Mouse (Mus musculus): ENCODE data around the gene Mfsd2b. TPM values are rescaled to one million over a fixed set of nuclear protein-coding genes. Genes with fewer than 3 reads are reported as not detected.
"Not testable (repeated sequence)": the region's sequence is repeated elsewhere in the genome, so short reads cannot be mapped to it uniquely, and the experiment has no call there.

Gene Mfsd2b
- polyA plus RNA-seq, 1 experiment from 2014 or later = 0.55 TPM

DNA sequence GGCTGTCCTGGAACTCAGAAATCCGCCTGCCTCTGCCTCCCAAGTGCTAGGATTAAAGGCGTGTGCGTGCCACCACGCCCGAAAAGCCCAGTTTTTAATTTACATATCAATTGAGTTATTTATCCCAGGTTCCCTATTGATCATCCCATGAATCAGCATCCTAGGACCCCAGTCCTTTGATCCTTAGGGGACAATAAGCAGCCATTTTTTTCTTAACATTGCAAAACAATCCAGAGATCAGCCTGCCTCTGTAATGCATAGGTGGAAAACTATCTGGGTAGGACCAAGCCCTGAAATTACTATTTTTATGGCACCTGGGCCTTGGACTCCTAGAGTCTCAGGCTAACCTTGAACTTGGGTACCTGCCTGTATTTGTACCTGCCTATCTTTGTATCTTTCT is 23.9 kb upstream of the Mfsd2b start:
- WGBS = 97% methylated on average over 5 of the region's 5 CpGs
- ATAC-seq = no peak

GRCm38 (mm10) chr12:4889891-4890290 is 15.7 kb upstream of the Mfsd2b start:
- peaks cover 19% of the 10 kb centered on the region for H3K36me3 ChIP-seq (ENCODE audit: control insufficient read depth, insufficient read depth)
- no peaks in the 10 kb centered on the region for H3K9me3 ChIP-seq (ENCODE audit: control insufficient read depth)
- H3K4me2 ChIP-seq (replicated peaks; ENCODE audit: low read depth) = no peak overlapping the region
- H3K27ac ChIP-seq (ENCODE audit: low read depth, low read length) = no peak overlapping the region
- no peaks in the 10 kb centered on the region for H3K27me3 ChIP-seq (replicated peaks; ENCODE audit: control insufficient read depth, insufficient read depth, low read length)
- TF ChIP-seq CTCF (IDR thresholded peaks at IDR 0.05; ENCODE audit: low read depth) = no peak
- no peak overlapping the region for H3K9ac ChIP-seq (ENCODE audit: low read depth, low read length)
- 89% methylated on average over 1 of the region's 1 CpGs for WGBS
- no peaks in the 10 kb centered on the region for H3K4me1 ChIP-seq (replicated peaks; ENCODE audit: control insufficient read depth, insufficient read depth, low read length)
- ATAC-seq = no peak
- H3K4me3 ChIP-seq (ENCODE audit: low read depth, low read length) = no peak overlapping the region

More for the DNA sequence above, 23.9 kb upstream of the Mfsd2b start:
- Histone ChIP-seq H3K4me1 (replicated peaks; ENCODE audit: control insufficient read depth, insufficient read depth, low read length) (no peaks in the 10 kb centered on the region), H3K36me3 (ENCODE audit: control insufficient read depth, insufficient read depth) (peaks cover 4% of the 10 kb centered on the region), H3K4me2 (replicated peaks; ENCODE audit: low read depth) (no peak overlapping the region), H3K27ac (ENCODE audit: low read depth, low read length) (no peak overlapping the region), H3K4me3 (ENCODE audit: low read depth, low read length) (no peak overlapping the region), H3K27me3 (replicated peaks; ENCODE audit: control insufficient read depth, insufficient read depth, low read length) (no peaks in the 10 kb centered on the region), H3K9me3 (ENCODE audit: control insufficient read depth) (no peaks in the 10 kb centered on the region), H3K9ac (ENCODE audit: low read depth, low read length) (no peak overlapping the region)
- TF ChIP-seq CTCF (IDR thresholded peaks at IDR 0.05; ENCODE audit: low read depth) = no peak

DNA sequence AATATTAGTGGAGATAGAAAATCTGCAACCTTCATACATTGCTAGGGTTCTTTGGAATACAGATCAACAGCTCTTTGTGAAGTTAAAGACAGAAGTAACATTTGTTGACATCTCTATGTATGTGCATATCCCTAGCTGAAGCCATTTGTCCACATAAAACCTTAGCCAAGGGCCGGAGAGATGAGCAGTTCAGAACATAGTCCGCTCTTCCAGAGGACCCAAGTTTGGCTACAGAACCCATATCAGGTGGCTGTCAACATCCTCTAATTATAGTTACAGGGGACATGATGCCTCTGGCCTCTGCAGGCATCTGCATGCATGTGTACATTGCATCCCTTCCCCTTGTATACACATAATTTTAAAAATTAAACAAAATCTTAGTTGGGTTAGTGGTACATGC is 15.1 kb upstream of the Mfsd2b start:
- H3K9me3 ChIP-seq (ENCODE audit: control insufficient read depth) = no peaks in the 10 kb centered on the region
- no peaks in the 10 kb centered on the region for H3K4me1 ChIP-seq (replicated peaks; ENCODE audit: control insufficient read depth, insufficient read depth, low read length)
- no peak overlapping the region for H3K4me3 ChIP-seq (ENCODE audit: low read depth, low read length)
- H3K36me3 ChIP-seq (ENCODE audit: control insufficient read depth, insufficient read depth) = peaks cover 19% of the 10 kb centered on the region
- H3K27me3 ChIP-seq (replicated peaks; ENCODE audit: control insufficient read depth, insufficient read depth, low read length) = no peaks in the 10 kb centered on the region
- WGBS = 95% methylated on average over 2 of the region's 2 CpGs
- H3K9ac ChIP-seq (ENCODE audit: low read depth, low read length) = no peak overlapping the region
- TF ChIP-seq CTCF (IDR thresholded peaks at IDR 0.05; ENCODE audit: low read depth) = no peak
- no peak overlapping the region for H3K4me2 ChIP-seq (replicated peaks; ENCODE audit: low read depth)
- no peak for ATAC-seq
- no peak overlapping the region for H3K27ac ChIP-seq (ENCODE audit: low read depth, low read length)

- H3K9ac ChIP-seq (ENCODE audit: low read depth, low read length) = no peak overlapping the region
- H3K36me3 ChIP-seq (ENCODE audit: control insufficient read depth, insufficient read depth) = peaks cover 19% of the 10 kb centered on the region
- no peak overlapping the region for H3K27ac ChIP-seq (ENCODE audit: low read depth, low read length)
- H3K4me2 ChIP-seq (replicated peaks; ENCODE audit: low read depth) = no peak overlapping the region
- no peak for ATAC-seq
- H3K27me3 ChIP-seq (replicated peaks; ENCODE audit: control insufficient read depth, insufficient read depth, low read length) = no peaks in the 10 kb centered on the region
- H3K4me3 ChIP-seq (ENCODE audit: low read depth, low read length) = no peak overlapping the region
- no peaks in the 10 kb centered on the region for H3K4me1 ChIP-seq (replicated peaks; ENCODE audit: control insufficient read depth, insufficient read depth, low read length)
- TF ChIP-seq CTCF (IDR thresholded peaks at IDR 0.05; ENCODE audit: low read depth) = no peak
- no peaks in the 10 kb centered on the region for H3K9me3 ChIP-seq (ENCODE audit: control insufficient read depth)
Measured at GRCm38 (mm10) chr12:4888739-4889138, 14.6 kb upstream of the Mfsd2b start.

- not testable (repeated sequence) for H3K4me2 ChIP-seq (replicated peaks; ENCODE audit: low read depth); H3K27me3 ChIP-seq (replicated peaks; ENCODE audit: control insufficient read depth, insufficient read depth, low read length); H3K27ac ChIP-seq (ENCODE audit: low read depth, low read length); H3K4me3 ChIP-seq (ENCODE audit: low read depth, low read length); H3K9ac ChIP-seq (ENCODE audit: low read depth, low read length); ATAC-seq; H3K4me1 ChIP-seq (replicated peaks; ENCODE audit: control insufficient read depth, insufficient read depth, low read length); H3K9me3 ChIP-seq (ENCODE audit: control insufficient read depth)
- H3K36me3 ChIP-seq (ENCODE audit: control insufficient read depth, insufficient read depth) = peaks cover 22% of the 10 kb centered on the region
- WGBS = 95% methylated on average over 4 of the region's 4 CpGs
Measured at GRCm38 (mm10) chr12:4886581-4886980, 12.4 kb upstream of the Mfsd2b start.

DNA sequence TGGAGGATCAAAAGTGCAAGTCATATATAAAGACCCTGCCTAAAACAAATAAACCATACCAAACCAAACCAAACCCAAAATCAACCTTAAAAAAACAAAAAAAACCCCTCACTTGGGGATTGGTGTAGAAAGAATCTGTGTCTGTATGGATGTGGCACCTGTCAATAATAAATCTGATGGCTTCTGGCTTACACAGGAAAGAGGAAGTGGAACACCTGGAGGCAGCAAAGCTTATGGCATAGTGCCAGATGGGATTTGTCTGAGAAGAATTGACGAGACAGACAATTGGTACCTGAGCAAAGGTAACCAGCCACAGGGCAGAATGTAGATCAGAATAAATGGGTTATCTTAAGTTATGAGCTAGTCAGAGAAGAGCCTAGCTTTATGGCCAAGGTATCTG is 10.9 kb upstream of the Mfsd2b start:
- Histone ChIP-seq H3K36me3 (ENCODE audit: control insufficient read depth, insufficient read depth) (peaks cover 18% of the 10 kb centered on the region), H3K27ac (ENCODE audit: low read depth, low read length) (no peak overlapping the region), H3K9ac (ENCODE audit: low read depth, low read length) (no peak overlapping the region), H3K4me2 (replicated peaks; ENCODE audit: low read depth) (no peak overlapping the region), H3K4me3 (ENCODE audit: low read depth, low read length) (no peak overlapping the region), H3K27me3 (replicated peaks; ENCODE audit: control insufficient read depth, insufficient read depth, low read length) (no peaks in the 10 kb centered on the region), H3K9me3 (ENCODE audit: control insufficient read depth) (no peaks in the 10 kb centered on the region), H3K4me1 (replicated peaks; ENCODE audit: control insufficient read depth, insufficient read depth, low read length) (no peaks in the 10 kb centered on the region)
- ATAC-seq = peak; percentile 33; the same call in 1 of the 2 replicates
- TF ChIP-seq CTCF (IDR thresholded peaks at IDR 0.05; ENCODE audit: low read depth) = no peak
- WGBS = 34% methylated on average over 1 of the region's 1 CpGs

DNA sequence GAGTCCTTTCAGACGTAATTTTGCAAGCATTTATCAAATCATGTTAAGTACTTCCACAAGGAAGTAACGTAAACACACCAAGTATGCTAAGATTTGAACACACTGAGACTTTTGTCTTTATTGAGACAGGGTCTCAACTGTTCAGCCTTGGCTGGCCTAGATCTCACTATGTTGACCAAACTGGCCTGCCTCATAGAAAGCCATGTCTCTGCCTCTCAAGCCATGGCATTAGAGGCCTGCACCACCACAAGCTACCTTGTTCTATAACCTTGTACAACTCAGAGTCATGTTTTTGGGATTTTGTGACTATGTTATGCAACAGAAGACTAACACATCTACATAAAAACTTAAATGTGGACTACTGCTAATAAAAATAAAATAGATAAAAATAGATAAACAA is 7.9 kb upstream of the Mfsd2b start:
- H3K4me2 ChIP-seq (replicated peaks; ENCODE audit: low read depth) = no peak overlapping the region
- no peaks in the 10 kb centered on the region for H3K27me3 ChIP-seq (replicated peaks; ENCODE audit: control insufficient read depth, insufficient read depth, low read length)
- no peak overlapping the region for H3K4me3 ChIP-seq (ENCODE audit: low read depth, low read length)
- no peak for ATAC-seq
- TF ChIP-seq CTCF (IDR thresholded peaks at IDR 0.05; ENCODE audit: low read depth) = no peak
- peaks cover 22% of the 10 kb centered on the region for H3K36me3 ChIP-seq (ENCODE audit: control insufficient read depth, insufficient read depth)
- H3K9me3 ChIP-seq (ENCODE audit: control insufficient read depth) = no peaks in the 10 kb centered on the region
- H3K9ac ChIP-seq (ENCODE audit: low read depth, low read length) = no peak overlapping the region
- H3K4me1 ChIP-seq (replicated peaks; ENCODE audit: control insufficient read depth, insufficient read depth, low read length) = no peaks in the 10 kb centered on the region
- WGBS = 64% methylated on average over 2 of the region's 2 CpGs
- no peak overlapping the region for H3K27ac ChIP-seq (ENCODE audit: low read depth, low read length)

Measured in intestine, postnatal 0 days (tissue).